Mouse (Mus musculus): ENCODE measurements around the gene Ap2a1. TPM values are rescaled to one million over a fixed set of nuclear protein-coding genes. Genes with fewer than 3 reads are reported as not detected.
A peak's percentile ranks its signal among the peaks of the same experiment; 100 is the strongest.

Gene Ap2a1
- polyA plus RNA-seq, 1 experiment from 2014 or later, result 63.1 TPM

DNA sequence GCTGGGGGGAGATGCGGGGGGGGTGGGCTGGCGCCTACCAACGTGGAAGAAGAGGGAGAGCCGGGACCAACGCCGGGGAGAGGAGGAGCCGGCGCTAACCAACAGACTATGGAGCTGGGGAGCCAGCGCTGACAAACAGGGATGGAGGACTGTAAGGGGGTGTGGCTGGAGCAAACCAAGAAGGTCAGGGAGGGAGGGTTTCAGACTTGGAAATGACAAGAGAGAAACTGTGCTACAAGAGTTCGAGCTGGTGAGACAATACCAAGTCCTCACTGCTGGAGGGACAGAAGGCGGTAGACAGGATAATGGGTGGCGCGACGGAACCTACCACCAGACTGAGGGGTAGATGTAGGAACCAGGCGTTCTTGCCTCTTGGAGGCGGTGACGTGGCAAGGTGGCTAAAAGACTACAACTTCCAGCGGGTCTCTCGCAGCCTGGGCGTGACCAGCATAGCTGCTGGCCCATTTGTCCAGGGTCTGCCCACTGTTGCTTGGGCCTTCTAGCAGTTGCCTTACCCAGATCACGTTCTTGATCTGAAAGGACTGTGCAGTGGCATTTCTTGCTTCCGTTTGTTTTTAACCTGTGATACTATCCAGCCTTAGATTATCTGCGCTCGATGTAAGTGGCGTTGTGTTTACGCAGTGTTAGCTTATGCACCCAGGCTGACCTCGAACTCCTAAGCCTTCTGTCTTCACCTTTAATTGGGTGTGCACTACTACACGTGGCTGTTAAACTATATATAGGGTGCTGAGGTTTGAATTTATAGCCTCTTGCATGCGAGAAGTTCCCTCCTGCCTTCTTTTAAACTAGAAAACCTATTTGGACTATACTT, 59.4 kb downstream of the Ap2a1 start, which contains the start of gene Ptov1:
Gene Ptov1 (minus strand): TSS at position 92 of the 832 bp plus-strand sequence.
- Histone ChIP-seq H3K4me3 (peak within 1 kb of the TSS; percentile 99), H3K4me1 (peaks cover 44% of the 10 kb centered on the region), H3K4me2 (peak within 1 kb of the TSS; percentile 71), H3K27me3 (no peaks in the 10 kb centered on the region), H3K9ac (peak within 1 kb of the TSS; percentile 100), H3K9me3 (no peaks in the 10 kb centered on the region), H3K27ac (peak within 1 kb of the TSS; percentile 100), H3K36me3 (peaks cover 7% of the 10 kb centered on the region; the same call in 1 of the 2 replicates)
- WGBS, result 2% methylated on average over 29 of the region's 29 CpGs
- peak; percentile 93 for ATAC-seq (ENCODE audit: borderline replicate concordance, extremely low read depth, low FRiP score, low TSS enrichment)

GRCm38 (mm10) chr7:44868919-44869696, 60.2 kb downstream of the Ap2a1 start:
- H3K4me2 ChIP-seq, result peak overlapping the region; percentile 71
- under 1% methylated on average over 105 of the region's 108 CpGs for WGBS
- peak overlapping the region; percentile 100 for H3K9ac ChIP-seq
- H3K4me3 ChIP-seq, result peak overlapping the region; percentile 99
- H3K27me3 ChIP-seq, result no peaks in the 10 kb centered on the region
- H3K36me3 ChIP-seq, result peaks cover 15% of the 10 kb centered on the region
- no peaks in the 10 kb centered on the region for H3K9me3 ChIP-seq
- peaks cover 52% of the 10 kb centered on the region for H3K4me1 ChIP-seq
- peak overlapping the region; percentile 100 for H3K27ac ChIP-seq
- peak; percentile 64 for ATAC-seq (ENCODE audit: borderline replicate concordance, extremely low read depth, low FRiP score, low TSS enrichment)

- Histone ChIP-seq H3K27me3 (no peaks in the 10 kb centered on the region), H3K9me3 (no peaks in the 10 kb centered on the region), H3K36me3 (peaks cover 22% of the 10 kb centered on the region), H3K27ac (peak overlapping the region; percentile 100), H3K9ac (peak overlapping the region; percentile 100), H3K4me1 (peaks cover 53% of the 10 kb centered on the region), H3K4me3 (peak overlapping the region; percentile 99), H3K4me2 (peak overlapping the region; percentile 71)
- ATAC-seq (ENCODE audit: borderline replicate concordance, extremely low read depth, low FRiP score, low TSS enrichment), result no peak
- 5% methylated on average over 16 of the region's 16 CpGs for WGBS
Observed at GRCm38 (mm10) chr7:44868465-44868864, 60.8 kb downstream of the Ap2a1 start.

GRCm38 (mm10) chr7:44867802-44868201, 61.5 kb downstream of the Ap2a1 start:
- ATAC-seq (ENCODE audit: borderline replicate concordance, extremely low read depth, low FRiP score, low TSS enrichment), result no peak
- H3K4me2 ChIP-seq, result peak overlapping the region; percentile 71
- no peaks in the 10 kb centered on the region for H3K27me3 ChIP-seq
- peaks cover 29% of the 10 kb centered on the region for H3K36me3 ChIP-seq
- 25% methylated on average over 9 of the region's 9 CpGs for WGBS
- H3K27ac ChIP-seq, result peak overlapping the region; percentile 100
- peak overlapping the region; percentile 100 for H3K9ac ChIP-seq
- peaks cover 51% of the 10 kb centered on the region for H3K4me1 ChIP-seq
- peak overlapping the region; percentile 99 for H3K4me3 ChIP-seq
- H3K9me3 ChIP-seq, result no peaks in the 10 kb centered on the region

DNA sequence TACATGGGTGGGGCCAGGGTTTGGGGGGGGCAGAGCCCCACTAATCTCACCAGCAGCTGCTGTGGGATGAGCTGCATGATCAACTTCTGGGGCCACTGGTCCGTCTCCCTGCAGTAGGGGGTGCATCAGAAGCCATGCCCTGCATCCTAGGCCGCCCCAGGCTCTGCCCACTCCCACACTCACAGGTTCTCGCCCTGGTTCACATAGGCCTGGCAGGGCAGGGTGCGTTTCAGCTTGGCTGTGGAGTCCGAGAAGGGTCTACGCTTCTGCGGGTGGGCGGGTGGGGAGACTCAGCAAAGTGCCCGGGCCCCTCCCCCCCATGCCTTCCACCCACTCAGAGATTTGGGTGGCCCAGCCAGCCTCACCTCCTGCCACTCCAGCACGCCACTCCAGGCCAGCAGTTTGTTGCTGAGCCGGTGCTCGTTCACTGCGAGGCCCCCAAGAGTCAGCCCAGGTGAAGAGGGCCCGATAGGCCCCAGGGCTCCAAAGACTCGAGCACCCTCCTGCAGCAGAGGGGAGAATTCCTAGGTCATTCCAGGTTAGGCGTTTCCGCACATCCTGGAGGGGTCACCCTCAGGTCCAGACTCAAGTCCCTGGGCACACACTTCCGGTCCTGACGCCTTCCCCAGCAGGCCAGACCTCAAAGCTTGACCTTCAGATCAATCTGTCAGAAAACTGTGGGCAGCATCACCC, 62.1 kb downstream of the Ap2a1 start:
- H3K27ac ChIP-seq, result peak overlapping the region; percentile 100
- peaks cover 35% of the 10 kb centered on the region for H3K36me3 ChIP-seq
- H3K9me3 ChIP-seq, result no peaks in the 10 kb centered on the region
- H3K4me2 ChIP-seq, result peak overlapping the region; percentile 71
- no peaks in the 10 kb centered on the region for H3K27me3 ChIP-seq
- ATAC-seq (ENCODE audit: borderline replicate concordance, extremely low read depth, low FRiP score, low TSS enrichment), result no peak
- H3K4me3 ChIP-seq, result peak overlapping the region; percentile 99
- peak overlapping the region; percentile 100 for H3K9ac ChIP-seq
- H3K4me1 ChIP-seq, result peaks cover 55% of the 10 kb centered on the region
- WGBS, result 44% methylated on average over 19 of the region's 19 CpGs

DNA sequence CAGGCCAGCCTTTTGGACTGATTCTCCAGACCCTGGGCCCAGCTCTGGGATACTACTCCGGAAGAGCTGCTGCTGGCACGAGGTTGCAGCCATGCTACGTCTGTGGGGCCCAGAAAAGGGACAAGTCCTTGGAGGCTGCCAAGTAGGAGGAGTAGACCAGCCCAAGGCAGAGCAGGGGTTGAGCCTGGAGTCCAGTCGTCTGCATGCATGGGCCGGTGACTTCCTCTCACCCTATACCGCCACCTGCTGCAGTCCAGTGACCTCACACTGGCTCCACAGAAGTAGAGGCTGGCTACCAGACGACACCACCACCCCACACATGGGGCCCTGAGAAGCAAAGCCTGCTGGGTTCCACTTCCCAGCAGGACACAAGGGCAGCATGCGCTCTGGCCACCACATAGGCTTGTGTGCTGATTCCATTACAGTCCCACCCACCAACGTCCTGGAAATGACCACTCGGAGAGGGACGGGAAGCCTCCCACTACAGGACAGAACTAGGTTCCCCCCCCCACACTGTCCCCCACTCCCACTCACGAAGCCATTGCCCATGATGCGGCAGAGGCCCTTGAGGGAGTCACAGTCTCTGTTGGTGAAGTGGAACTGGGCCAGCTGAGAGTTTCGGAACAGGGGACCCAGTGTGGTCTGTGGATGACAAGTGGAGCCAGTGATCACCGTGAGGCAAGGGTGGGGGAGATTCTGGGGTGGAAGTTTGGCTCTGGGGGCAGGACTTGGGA, 62.9 kb downstream of the Ap2a1 start:
- H3K9me3 ChIP-seq, result no peaks in the 10 kb centered on the region
- H3K27me3 ChIP-seq, result no peaks in the 10 kb centered on the region
- peak overlapping the region; percentile 100 for H3K9ac ChIP-seq
- peak overlapping the region; percentile 71 for H3K4me2 ChIP-seq
- peaks cover 42% of the 10 kb centered on the region for H3K36me3 ChIP-seq
- H3K27ac ChIP-seq, result peak overlapping the region; percentile 100
- peak overlapping the region; percentile 99 for H3K4me3 ChIP-seq
- 41% methylated on average over 15 of the region's 15 CpGs for WGBS
- peaks cover 60% of the 10 kb centered on the region for H3K4me1 ChIP-seq
- ATAC-seq (ENCODE audit: borderline replicate concordance, extremely low read depth, low FRiP score, low TSS enrichment), result peak; percentile 3; the same call in 1 of the 2 replicates

DNA sequence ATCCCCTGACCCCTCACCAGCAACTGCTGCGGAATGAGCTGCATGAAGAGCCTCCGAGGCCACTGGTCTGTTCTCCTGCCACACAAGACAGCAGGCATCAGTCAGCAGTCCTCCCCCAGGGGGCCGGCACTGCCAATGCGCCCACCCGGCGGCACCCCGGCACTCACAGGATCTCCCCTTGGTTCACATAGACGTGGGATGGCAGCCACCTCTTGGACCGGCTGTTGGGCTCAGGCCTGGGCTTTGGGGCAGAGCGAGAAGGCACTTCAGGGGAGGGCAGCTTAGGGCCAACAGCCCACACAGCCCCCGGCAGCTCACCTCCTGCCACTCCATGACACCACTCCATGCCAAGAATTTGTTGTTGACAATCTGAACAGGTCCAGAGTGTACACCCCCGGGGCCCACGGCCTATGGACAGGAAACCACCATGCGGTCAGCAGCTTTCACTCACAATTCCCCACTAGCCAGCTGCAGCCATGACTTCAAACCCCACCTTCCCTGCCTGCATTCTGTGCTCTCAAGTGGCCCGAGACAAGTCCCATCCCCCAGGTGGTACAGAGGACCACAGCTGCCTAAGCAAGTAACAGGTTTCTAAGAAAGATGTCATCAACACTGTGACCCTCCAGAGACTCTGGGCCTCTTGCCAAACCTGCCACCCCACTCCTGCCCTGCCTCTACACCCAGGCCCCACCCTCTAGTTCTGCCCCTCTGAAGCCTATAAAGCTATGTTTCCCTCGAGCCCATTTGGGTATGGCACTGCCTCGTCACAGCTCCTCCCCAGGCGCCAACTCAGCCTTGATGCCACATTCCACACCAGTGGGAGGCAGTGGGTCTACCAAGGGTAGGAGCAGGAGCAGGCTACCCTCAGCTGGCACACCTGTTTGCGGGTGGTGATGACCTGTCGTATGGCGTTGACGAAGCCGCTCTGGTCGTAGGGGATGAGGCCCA, 64.4 kb downstream of the Ap2a1 start:
- Histone ChIP-seq H3K27ac (peak overlapping the region; percentile 25; the same call in 1 of the 2 replicates), H3K4me2 (no peak overlapping the region), H3K4me1 (peaks cover 67% of the 10 kb centered on the region), H3K9ac (peak overlapping the region; percentile 21), H3K4me3 (no peak overlapping the region), H3K27me3 (no peaks in the 10 kb centered on the region), H3K9me3 (no peaks in the 10 kb centered on the region), H3K36me3 (peaks cover 43% of the 10 kb centered on the region)
- 70% methylated on average over 24 of the region's 24 CpGs for WGBS
- ATAC-seq (ENCODE audit: borderline replicate concordance, extremely low read depth, low FRiP score, low TSS enrichment), result no peak

DNA sequence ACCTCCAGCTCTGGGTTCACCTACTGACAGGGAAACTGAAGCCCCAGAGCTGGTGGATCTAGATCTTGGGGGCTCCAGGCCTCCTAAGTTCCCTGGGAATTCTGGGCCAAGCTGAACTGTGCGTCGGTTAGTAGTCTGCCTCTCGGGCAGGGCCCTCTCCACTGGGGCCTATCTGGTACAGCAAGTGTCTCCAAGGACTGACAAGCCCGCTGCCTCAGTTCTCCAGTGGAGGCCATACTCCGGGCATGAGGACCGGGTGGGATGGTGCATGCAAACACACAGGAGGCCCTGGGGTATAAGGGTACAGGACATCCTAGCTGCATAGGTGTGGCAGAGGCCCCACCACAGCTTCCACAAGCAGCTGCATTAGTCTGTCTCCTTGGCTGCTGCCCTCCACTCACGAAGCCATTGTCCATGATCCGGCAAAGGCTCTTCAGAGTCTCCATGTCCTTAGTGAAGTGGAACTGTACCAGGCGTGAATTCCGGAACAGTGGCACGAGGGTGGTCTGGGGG, 65.3 kb downstream of the Ap2a1 start:
- Histone ChIP-seq H3K9me3 (no peaks in the 10 kb centered on the region), H3K36me3 (peaks cover 43% of the 10 kb centered on the region), H3K4me3 (no peak overlapping the region), H3K9ac (no peak overlapping the region), H3K4me2 (no peak overlapping the region), H3K27me3 (no peaks in the 10 kb centered on the region), H3K4me1 (peaks cover 67% of the 10 kb centered on the region), H3K27ac (no peak overlapping the region)
- no peak for ATAC-seq (ENCODE audit: borderline replicate concordance, extremely low read depth, low FRiP score, low TSS enrichment)
- WGBS, result 80% methylated on average over 11 of the region's 11 CpGs

DNA sequence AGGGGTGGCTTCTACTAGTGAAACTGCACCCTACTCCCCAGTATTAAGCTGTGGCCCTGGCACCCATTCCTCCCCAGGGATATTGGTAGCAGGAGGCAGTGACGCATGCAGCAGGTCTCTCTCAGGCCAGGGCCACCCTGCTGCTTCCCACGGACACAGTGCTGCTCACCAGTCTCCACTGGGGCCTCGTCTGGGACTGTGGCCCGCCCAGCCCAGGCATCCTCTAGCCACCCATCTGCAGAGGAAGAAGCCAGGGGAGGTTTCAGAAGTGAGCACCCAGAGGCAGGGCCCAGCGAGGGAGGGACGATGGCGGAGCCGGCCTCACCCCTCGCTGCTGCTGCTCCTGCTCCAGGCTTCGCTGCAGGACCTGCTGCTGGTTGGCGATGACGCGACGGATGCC, 66.1 kb downstream of the Ap2a1 start:
- Histone ChIP-seq H3K27ac (no peak overlapping the region), H3K27me3 (no peaks in the 10 kb centered on the region), H3K9ac (no peak overlapping the region), H3K4me3 (no peak overlapping the region), H3K4me2 (no peak overlapping the region), H3K36me3 (peaks cover 43% of the 10 kb centered on the region), H3K4me1 (peaks cover 69% of the 10 kb centered on the region), H3K9me3 (no peaks in the 10 kb centered on the region)
- no peak for ATAC-seq (ENCODE audit: borderline replicate concordance, extremely low read depth, low FRiP score, low TSS enrichment)
- 87% methylated on average over 14 of the region's 14 CpGs for WGBS

- WGBS, result 51% methylated on average over 8 of the region's 8 CpGs
- Histone ChIP-seq H3K36me3 (peaks cover 43% of the 10 kb centered on the region), H3K4me3 (no peak overlapping the region), H3K4me2 (no peak overlapping the region), H3K9me3 (no peaks in the 10 kb centered on the region), H3K27ac (no peak overlapping the region), H3K9ac (no peak overlapping the region), H3K4me1 (peaks cover 69% of the 10 kb centered on the region), H3K27me3 (no peaks in the 10 kb centered on the region)
- ATAC-seq (ENCODE audit: borderline replicate concordance, extremely low read depth, low FRiP score, low TSS enrichment), result no peak
Observed at GRCm38 (mm10) chr7:44862434-44862833, 66.9 kb downstream of the Ap2a1 start.
